Mouse (Mus musculus) cerebellum, adult 9-10 months (tissue): ENCODE measurements at regions not wholly inside any gene's neighbourhood (a gene's known extent, or its start where the extent isn't known, plus 50 kb on each side); places are given as distances from the start of the nearest gene placed in this dataset.

Source experiments
- DNase-seq: peaks from one replicate; pipeline ENCODE4 v3.0.0; 2022

GRCm38 (mm10) chrX:77443852-77444492 is 66.8 kb upstream of the Tbl1x start:
- DNase-seq: no peak

- no peak for DNase-seq
Observed at GRCm38 (mm10) chrX:77446755-77447154, 64.1 kb upstream of the Tbl1x start.

- DNase-seq: no peak
Observed at GRCm38 (mm10) chrX:77451977-77452675, 58.7 kb upstream of the Tbl1x start.
